Mouse (Mus musculus) CH12.LX (cell line): Measurements from ENCODE around the gene Vti1a. TPM values are rescaled to one million over a fixed set of nuclear protein-coding genes. Genes with fewer than 3 reads are reported as not detected.

Experiments used
- DNase-seq: peaks from one replicate; pipeline ENCODE4 v3.0.0-alpha.2; 2013; ENCODE audit errors: extremely low read depth
- H3K27ac ChIP-seq: 2 replicates; pipeline ENCODE4 v1.5.1; 2012; ENCODE audit warnings: low read depth, mild to moderate bottlenecking, control low read depth, moderate library complexity; ENCODE audit not compliant: insufficient read depth
- H3K27me3 ChIP-seq: replicated peaks from 2 replicates; pipeline ENCODE3; 2012; ENCODE audit warnings: inconsistent platforms
- H3K36me3 ChIP-seq, 2 experiments: replicated peaks in 1 of 2; 2 replicates each; pipeline versions ENCODE3 to v1.6.1; 2012; ENCODE audit warnings: inconsistent platforms in 1 of 2, low read length in 1 of 2, mild to moderate bottlenecking in 1 of 2, mixed read lengths in 1 of 2, moderate library complexity in 1 of 2; ENCODE audit not compliant: control insufficient read depth in 1 of 2, insufficient read depth in 1 of 2
- H3K4me1 ChIP-seq, 2 experiments: 2 replicates each; pipeline ENCODE4 v1.6.1; 2012; ENCODE audit warnings: inconsistent platforms in 1 of 2, moderate library complexity in 1 of 2; ENCODE audit not compliant: insufficient read depth in 2 of 2, control insufficient read depth in 1 of 2
- H3K4me2 ChIP-seq: 2 replicates; pipeline ENCODE4 v1.6.1; 2012; ENCODE audit warnings: low read depth, mild to moderate bottlenecking, control low read depth; ENCODE audit not compliant: poor library complexity, insufficient read depth, severe bottlenecking
- H3K4me3 ChIP-seq, 3 experiments: fragments of 150-350 bp in 1 of 3; sonication (generic) in 1 of 3; replicated peaks in 1 of 3; 2 replicates each; pipeline versions ENCODE3 to v1.5.1; 2011 to 2012; ENCODE audit warnings: low read depth in 2 of 3, low read length in 2 of 3, mild to moderate bottlenecking in 2 of 3, moderate library complexity in 2 of 3, control low read depth in 1 of 3, improper control_type of control experiment in 1 of 3, inconsistent platforms in 1 of 3, mixed read lengths in 1 of 3; ENCODE audit not compliant: poor library complexity in 1 of 3
- H3K79me2 ChIP-seq: replicated peaks from 2 replicates; pipeline ENCODE4 v1.6.1; 2012; ENCODE audit warnings: mild to moderate bottlenecking, moderate library complexity; ENCODE audit not compliant: control insufficient read depth, poor library complexity, insufficient read depth, severe bottlenecking; ENCODE audit errors: extremely low read depth
- H3K9ac ChIP-seq: 2 replicates; pipeline ENCODE4 v1.6.1; 2012; ENCODE audit warnings: low read depth, mild to moderate bottlenecking, control low read depth, moderate library complexity; ENCODE audit not compliant: insufficient read depth
- H3K9me3 ChIP-seq: replicated peaks from 2 replicates; pipeline ENCODE3; 2012; ENCODE audit warnings: low read length, inconsistent platforms, mixed read lengths
- BHLHE40 ChIP-seq: IDR thresholded peaks from 2 replicates; pipeline ENCODE4 v1.6.1; 2011; ENCODE audit warnings: mild to moderate bottlenecking, low read depth, low read length, improper control_type of control experiment
- CHD1 ChIP-seq: IDR thresholded peaks from 2 replicates; pipeline ENCODE4 v1.6.1; 2012; ENCODE audit warnings: low read depth, low read length, improper control_type of control experiment, inconsistent platforms
- CHD2 ChIP-seq: IDR thresholded peaks from 2 replicates; pipeline ENCODE4 v1.6.1; 2011; ENCODE audit warnings: low read length, improper control_type of control experiment
- CTCF ChIP-seq, 2 experiments: IDR thresholded peaks in 1 of 2; conservative IDR thresholded peaks in 1 of 2; 2 replicates each; pipeline ENCODE4 v1.5.1; 2011 to 2012; ENCODE audit warnings: low read depth in 2 of 2, low read length in 2 of 2, improper control_type of control experiment in 1 of 2, inconsistent platforms in 1 of 2, mild to moderate bottlenecking in 1 of 2, moderate library complexity in 1 of 2
- ELF1 ChIP-seq: IDR thresholded peaks from 2 replicates; pipeline ENCODE4 v1.6.1; 2014; ENCODE audit warnings: low read depth, mild to moderate bottlenecking, inconsistent platforms, low read length, improper control_type of control experiment
- GABPA ChIP-seq: IDR thresholded peaks from 2 replicates; pipeline ENCODE4 v1.6.1; 2012; ENCODE audit warnings: low read depth, low read length, improper control_type of control experiment, inconsistent platforms; ENCODE audit not compliant: insufficient replicate concordance
- JUN ChIP-seq: IDR thresholded peaks from 2 replicates; pipeline ENCODE4 v1.6.1; 2011; ENCODE audit warnings: low read depth, mild to moderate bottlenecking, low read length, improper control_type of control experiment, moderate library complexity; ENCODE audit not compliant: insufficient read depth
- KAT2A ChIP-seq: IDR thresholded peaks from 2 replicates; pipeline ENCODE4 v1.6.1; 2012; ENCODE audit warnings: low read length, improper control_type of control experiment, inconsistent platforms; ENCODE audit not compliant: insufficient replicate concordance
- MAZ ChIP-seq: IDR thresholded peaks from 2 replicates; pipeline ENCODE4 v1.6.1; 2012; ENCODE audit warnings: low read depth, mild to moderate bottlenecking, inconsistent platforms, low read length, improper control_type of control experiment, moderate library complexity
- NELFE ChIP-seq: IDR thresholded peaks from 2 replicates; pipeline ENCODE4 v1.6.1; 2011; ENCODE audit warnings: low read depth, low read length, improper control_type of control experiment
- NRF1 ChIP-seq: IDR thresholded peaks from 2 replicates; pipeline ENCODE4 v1.6.1; 2014; ENCODE audit warnings: low read depth, mild to moderate bottlenecking, inconsistent platforms, low read length, improper control_type of control experiment, moderate library complexity
- PAX5 ChIP-seq: IDR thresholded peaks from 2 replicates; pipeline ENCODE4 v1.6.1; 2012; ENCODE audit warnings: low read length, inconsistent platforms, mixed read lengths
- POLR2A ChIP-seq: IDR thresholded peaks from 2 replicates; pipeline ENCODE4 v1.6.1; 2011; ENCODE audit warnings: low read depth, mild to moderate bottlenecking, improper control_type of control experiment, low read length
- RAD21 ChIP-seq: IDR thresholded peaks from 2 replicates; pipeline ENCODE4 v1.6.1; 2011; ENCODE audit warnings: low read depth, mild to moderate bottlenecking, low read length, improper control_type of control experiment, moderate library complexity
- SIN3A ChIP-seq: IDR thresholded peaks from 2 replicates; pipeline ENCODE4 v1.6.1; 2012; ENCODE audit warnings: low read length, improper control_type of control experiment, inconsistent platforms
- TCF12 ChIP-seq: IDR thresholded peaks from 2 replicates; pipeline ENCODE4 v1.6.1; 2014; ENCODE audit warnings: low read depth, mild to moderate bottlenecking, inconsistent platforms, low read length, improper control_type of control experiment
- USF1 ChIP-seq: IDR thresholded peaks from 2 replicates; pipeline ENCODE4 v1.6.1; 2014; ENCODE audit warnings: low read depth, mild to moderate bottlenecking, inconsistent platforms, low read length, improper control_type of control experiment
- ZC3H11A ChIP-seq: IDR thresholded peaks from 2 replicates; pipeline ENCODE4 v1.6.1; 2012; ENCODE audit warnings: low read depth, mild to moderate bottlenecking, inconsistent platforms, low read length, improper control_type of control experiment
- ZKSCAN1 ChIP-seq: IDR thresholded peaks from 2 replicates; pipeline ENCODE4 v1.6.1; 2012; ENCODE audit warnings: low read depth, inconsistent platforms, low read length, improper control_type of control experiment, borderline replicate concordance
- dilution Hi-C: fragments of 300-500 bp; cut with MboI; formaldehyde crosslinking; loops from 2 replicates; pipeline ENCODE4 v1.14.3; 2020; ENCODE audit warnings: low sequenced_read_pairs; ENCODE audit not compliant: extremely low pct_unique_long_range_greater_than_20kb, extremely low pct_ligation_motif_present
- in situ Hi-C: fragments of 300-500 bp; cut with MboI; formaldehyde crosslinking; loops from 3 replicates; pipeline ENCODE4 v1.14.3; 2019; ENCODE audit warnings: low sequenced_read_pairs, low pct_ligation_motif_present, low pct_unique_long_range_greater_than_20kb, mixed read lengths
- polyA plus RNA-seq: library from polyadenylated mRNA; unstranded; fragments of >175 nt; gene quantifications from 2 replicates; pipeline ENCODE4 v1.2.1, GENCODE M21; 2012; ENCODE audit warnings: low read depth; ENCODE audit not compliant: insufficient read length
- total RNA-seq, 2 experiments: library from RNA; depleted of rRNA; stranded (reverse); fragments of 300-350 nt in 1 of 2; fragments of >200 nt in 1 of 2; gene quantifications; 2 replicates each; pipeline ENCODE4 v1.2.3; 2012 to 2014

Gene Vti1a
- total and polyA plus RNA-seq, 3 experiments, result 22.3 to 27.6 (median 23.5) TPM

DNA sequence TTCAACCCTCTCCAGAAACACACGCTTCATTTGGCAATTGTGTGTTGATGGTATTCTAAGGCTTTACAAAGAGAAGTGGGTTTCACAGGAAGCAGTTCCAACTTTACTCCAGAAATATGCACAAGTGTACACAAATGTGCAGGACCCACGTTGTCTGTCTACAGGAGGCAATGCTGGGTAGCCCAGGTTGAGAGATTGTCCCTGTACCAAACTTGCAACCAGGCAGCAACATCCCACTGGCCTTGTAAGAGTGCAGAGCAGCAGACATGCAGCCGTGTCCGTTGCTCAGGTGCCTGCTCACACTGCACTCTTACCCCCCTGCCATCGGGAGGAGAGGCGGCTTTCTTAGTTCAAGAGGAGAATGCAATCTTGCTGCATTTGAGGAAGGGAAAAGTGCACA is 133.4 kb downstream of the Vti1a start:
- in situ Hi-C loops, result no loop called here
- no peaks in the 10 kb centered on the region for H3K9me3 ChIP-seq
- peaks cover 0 to 36% of the 10 kb centered on the region in 2 experiments for H3K36me3 ChIP-seq
- no peak for DNase-seq
- H3K4me1 ChIP-seq, result peaks cover 0 to 13% of the 10 kb centered on the region in 2 experiments; a peak in 2 of 4 replicates
- H3K79me2 ChIP-seq, result no peaks in the 10 kb centered on the region
- no peak overlapping the region for H3K27ac ChIP-seq
- no peak for TF ChIP-seq NRF1
- TF ChIP-seq ELF1, result no peak
- no peak for TF ChIP-seq MAZ
- no peak for TF ChIP-seq PAX5
- dilution Hi-C loops, result no loop called here
- H3K27me3 ChIP-seq, result no peaks in the 10 kb centered on the region
- no peak overlapping the region for H3K9ac ChIP-seq
- no peak overlapping the region for H3K4me2 ChIP-seq
- H3K4me3 ChIP-seq, result no peak overlapping the region

DNA sequence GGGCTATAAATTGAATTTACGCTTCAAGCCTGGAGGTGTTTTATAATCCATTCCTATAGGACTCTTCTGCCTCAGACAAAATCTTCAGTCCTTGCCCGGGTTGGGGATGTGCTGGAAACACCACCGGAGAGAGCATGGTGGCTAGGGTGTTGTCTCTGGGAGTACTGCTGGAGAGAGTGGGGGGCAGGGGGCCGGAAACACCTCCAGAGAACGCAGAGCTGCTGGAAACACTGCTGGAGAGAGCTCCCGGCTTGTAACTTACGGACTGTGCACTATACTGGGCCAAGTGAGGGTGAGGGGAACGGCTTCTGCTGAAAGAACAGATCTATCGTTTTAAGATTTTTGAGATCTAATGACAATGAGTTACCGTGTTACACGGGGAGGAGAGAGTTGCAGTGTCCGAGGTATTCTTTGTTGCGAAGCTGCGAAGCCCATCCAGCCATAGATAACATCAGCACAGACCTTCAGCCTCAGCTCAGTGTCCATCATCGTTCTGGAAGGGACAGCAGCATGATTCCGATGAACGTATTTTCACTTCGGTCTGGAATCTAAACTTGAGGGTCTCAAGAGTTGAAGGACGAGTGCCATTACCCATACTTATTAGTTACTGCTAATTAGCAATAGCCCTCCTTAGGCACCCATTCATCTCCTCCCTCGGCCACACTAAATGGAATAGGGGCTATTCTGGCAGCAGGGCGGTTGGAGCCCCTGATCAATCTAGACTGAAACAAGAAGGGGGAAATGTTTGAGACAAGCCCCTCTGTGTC is 140.4 kb downstream of the Vti1a start:
- dilution Hi-C loops, result no loop called here
- no peak overlapping the region for H3K9ac ChIP-seq
- TF ChIP-seq RAD21, result no peak
- TF ChIP-seq USF1, result no peak
- TF ChIP-seq KAT2A, result no peak
- no peak for TF ChIP-seq NELFE
- no peak for TF ChIP-seq BHLHE40
- no peak for TF ChIP-seq JUN
- no peak for TF ChIP-seq POLR2A
- TF ChIP-seq TCF12, result no peak
- TF ChIP-seq ZKSCAN1, result no peak
- TF ChIP-seq SIN3A, result no peak
- no peak for TF ChIP-seq CHD2
- no peak for TF ChIP-seq GABPA
- no peak for TF ChIP-seq ZC3H11A
- TF ChIP-seq CTCF (conservative IDR thresholded peaks at IDR 0.05 in 1 of 2, IDR thresholded peaks at IDR 0.05 in 1 of 2; ENCODE audit: low read depth in 2 of 2, low read length in 2 of 2), result no peak
- TF ChIP-seq CHD1, result no peak
- TF ChIP-seq, all 38 proteins: peak for 0
- peaks cover 2 to 18% of the 10 kb centered on the region in 2 experiments; a peak in 3 of 4 replicates for H3K4me1 ChIP-seq
- no peaks in the 10 kb centered on the region for H3K79me2 ChIP-seq
- H3K27me3 ChIP-seq, result no peaks in the 10 kb centered on the region
- peaks cover 0 to 18% of the 10 kb centered on the region in 2 experiments for H3K36me3 ChIP-seq
- in situ Hi-C loops, result no loop called here
- H3K9me3 ChIP-seq, result no peaks in the 10 kb centered on the region
- no peak overlapping the region for H3K4me3 ChIP-seq
- H3K4me2 ChIP-seq, result no peak overlapping the region
- no peak for DNase-seq
- H3K27ac ChIP-seq, result no peak overlapping the region
